Mouse (Mus musculus) cortical plate, adult 2 months (tissue): Measurements from ENCODE around the gene St13.

Source experiments
- CTCF ChIP-seq: fragments of 200-500 bp; IDR thresholded peaks from 2 replicates; pipeline ENCODE4 v1.5.1; 2011; ENCODE audit warnings: mild to moderate bottlenecking, control low read depth, low read length; ENCODE audit not compliant: insufficient read depth; ENCODE audit errors: extremely low read depth
- POLR2A ChIP-seq: fragments of 200-500 bp; IDR thresholded peaks from 2 replicates; pipeline ENCODE4 v1.6.1; 2011; ENCODE audit warnings: mild to moderate bottlenecking, low read length, control low read depth; ENCODE audit not compliant: insufficient read depth; ENCODE audit errors: extremely low read depth

- no peak for TF ChIP-seq POLR2A
- no peak for TF ChIP-seq CTCF
Observed at GRCm38 (mm10) chr15:81365246-81365645, 34.6 kb downstream of the St13 start.
